Mouse (Mus musculus) midbrain, embryonic 11.5 days (tissue): ENCODE data around the gene Mrpl45. TPM values are rescaled to one million over a fixed set of nuclear protein-coding genes. Genes with fewer than 3 reads are reported as not detected.

Source experiments
- ATAC-seq: fragments of 200-750 bp; cut with Nextera tagmentation; 2 replicates; pipeline ENCODE4 v1.8.0; 2017; ENCODE audit warnings: moderate TSS enrichment, moderate library complexity; ENCODE audit not compliant: low FRiP score
- DNase-seq: peaks from one replicate; pipeline ENCODE4 v3.0.0; 2015; ENCODE audit warnings: low spot score; ENCODE audit errors: missing footprints
- H3K27ac ChIP-seq: fragments of 300-500 bp; sonication (generic); 2 replicates; pipeline ENCODE4 v1.5.1; 2014; ENCODE audit warnings: low read depth, low read length
- H3K27me3 ChIP-seq: fragments of 300-500 bp; sonication (generic); 2 replicates; pipeline ENCODE4 v1.6.1; 2014; ENCODE audit warnings: mild to moderate bottlenecking, low read length, moderate library complexity, mixed read lengths; ENCODE audit not compliant: control insufficient read depth, insufficient read depth
- H3K36me3 ChIP-seq: fragments of 300-500 bp; sonication (generic); 2 replicates; pipeline ENCODE4 v1.6.1; 2014; ENCODE audit warnings: mild to moderate bottlenecking, low read length, moderate library complexity, mixed read lengths; ENCODE audit not compliant: control insufficient read depth, insufficient read depth
- H3K4me1 ChIP-seq: fragments of 300-500 bp; sonication (generic); 2 replicates; pipeline ENCODE4 v1.6.1; 2014; ENCODE audit warnings: low read length; ENCODE audit not compliant: control insufficient read depth, insufficient read depth
- H3K4me2 ChIP-seq: fragments of 300-500 bp; sonication (generic); 2 replicates; pipeline ENCODE4 v1.6.1; 2014; ENCODE audit warnings: mild to moderate bottlenecking, moderate library complexity
- H3K4me3 ChIP-seq: fragments of 300-500 bp; sonication (generic); 2 replicates; pipeline ENCODE4 v1.5.1; 2014; ENCODE audit warnings: low read depth, low read length
- H3K9ac ChIP-seq: fragments of 300-500 bp; sonication (generic); 2 replicates; pipeline ENCODE4 v1.6.1; 2014; ENCODE audit warnings: low read length
- H3K9me3 ChIP-seq: fragments of 300-500 bp; sonication (generic); 2 replicates; pipeline ENCODE4 v1.6.1; 2016; ENCODE audit warnings: low read length; ENCODE audit not compliant: control insufficient read depth
- WGBS: fragments of 180-500 bp; shearing (Covaris S2); extraction: QIAGEN DNeasy Blood & Tissue Kit; methylation state at CpG from one replicate; pipeline ENCODE4 v1.1.7; 2014; 5-methylcytosine and 5-hydroxymethylcytosine counted together
- polyA plus RNA-seq: library from polyadenylated mRNA; unstranded; fragments of >200 nt; fragmentation: Nextera tagmentation; extraction: Ambion mirVana; gene quantifications from 2 replicates; pipeline ENCODE4 v1.2.1, GENCODE M21; 2014

Mrpl45 gene
- polyA plus RNA-seq, 1 experiment from 2014 or later = 58.9 TPM

DNA sequence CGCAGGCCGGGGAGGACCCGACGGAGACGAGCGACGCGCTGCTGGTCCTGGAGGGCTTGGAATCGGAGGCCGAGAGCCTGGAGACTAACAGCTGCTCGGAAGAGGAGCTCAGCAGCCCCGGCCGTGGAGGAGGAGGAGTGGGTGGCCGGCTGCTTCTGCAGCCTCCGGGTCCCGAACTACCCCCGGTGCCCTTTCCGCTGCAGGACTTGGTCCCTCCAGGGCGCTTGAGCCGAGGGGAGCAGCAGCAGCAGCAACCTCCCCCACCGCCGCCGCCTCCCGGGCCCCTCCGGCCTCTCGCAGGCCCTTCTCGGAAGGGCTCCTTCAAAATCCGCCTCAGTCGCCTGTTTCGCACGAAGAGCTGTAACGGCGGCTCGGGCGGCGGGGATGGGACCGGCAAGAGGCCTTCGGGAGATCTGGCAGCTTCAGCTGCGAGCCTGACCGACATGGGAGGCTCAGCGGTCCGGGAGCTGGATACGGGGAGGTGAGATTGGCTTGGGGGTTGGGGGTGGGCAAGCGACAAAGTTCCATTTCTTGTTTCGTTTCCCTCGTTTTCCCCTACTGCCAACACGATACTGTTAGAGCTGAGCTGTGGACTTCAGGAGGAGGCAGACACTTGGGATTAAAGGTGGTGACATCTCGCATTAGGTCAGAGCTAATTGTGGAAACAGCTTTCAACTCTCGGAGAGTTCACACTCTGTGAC lies 47.6 kb downstream of the Mrpl45 start:
- H3K4me3 ChIP-seq = peak overlapping the region; percentile 97
- H3K4me1 ChIP-seq = peaks cover 18% of the 10 kb centered on the region
- H3K27me3 ChIP-seq = no peaks in the 10 kb centered on the region
- WGBS = under 1% methylated on average over 49 of the region's 49 CpGs
- no peaks in the 10 kb centered on the region for H3K9me3 ChIP-seq
- H3K9ac ChIP-seq = peak overlapping the region; percentile 98
- H3K36me3 ChIP-seq = no peaks in the 10 kb centered on the region
- H3K4me2 ChIP-seq = peak overlapping the region; percentile 94
- DNase-seq (peak; percentile 96), ATAC-seq (peak; percentile 13)
- H3K27ac ChIP-seq = peak overlapping the region; percentile 64

DNA sequence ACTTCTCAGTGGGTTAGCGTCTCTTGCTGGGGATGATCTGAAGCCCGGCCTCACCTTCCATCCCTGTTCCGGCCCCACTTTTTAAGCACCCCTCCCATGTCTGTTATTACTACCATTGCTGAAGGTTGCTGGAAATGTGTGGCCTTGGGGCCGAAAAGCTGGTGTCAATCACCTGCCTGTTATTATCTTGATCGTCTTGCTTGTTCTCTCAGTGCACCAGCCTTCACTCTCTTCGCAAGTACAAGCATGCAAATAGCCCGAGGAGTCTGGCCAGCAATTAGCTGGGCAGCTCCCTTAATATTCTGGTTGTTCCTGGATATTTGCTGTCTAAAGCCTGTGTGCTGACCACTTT lies 48.1 kb downstream of the Mrpl45 start:
- Histone ChIP-seq H3K27me3 (no peaks in the 10 kb centered on the region), H3K4me1 (peaks cover 18% of the 10 kb centered on the region), H3K4me2 (peak overlapping the region; percentile 94), H3K4me3 (peak overlapping the region; percentile 97), H3K36me3 (no peaks in the 10 kb centered on the region), H3K27ac (no peak overlapping the region), H3K9ac (peak overlapping the region; percentile 98), H3K9me3 (no peaks in the 10 kb centered on the region)
- DNase-seq = no peak
- WGBS = 2% methylated on average over 7 of the region's 7 CpGs
- no peak for ATAC-seq

DNA sequence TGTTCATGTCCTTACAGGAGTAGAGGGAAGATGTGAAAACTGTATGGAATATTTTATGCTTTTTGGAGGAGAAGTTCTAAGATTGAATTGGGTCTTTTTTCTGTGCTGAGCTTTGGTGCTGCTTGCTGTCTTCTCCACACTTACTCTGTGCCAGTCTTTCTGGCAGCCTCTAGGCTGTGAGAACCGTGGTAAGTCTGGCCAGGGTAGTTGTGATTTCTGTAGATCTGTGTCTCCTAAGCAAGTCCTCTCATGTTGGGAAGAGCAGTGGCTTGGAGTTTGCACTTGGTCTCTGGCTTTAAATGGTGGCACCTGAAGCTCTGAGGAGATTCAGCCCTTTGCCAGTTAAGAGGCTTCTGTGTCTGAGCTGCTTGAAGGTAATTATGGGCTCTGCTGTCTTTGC lies 50.0 kb downstream of the Mrpl45 start:
- Histone ChIP-seq H3K4me3 (no peak overlapping the region), H3K9ac (no peak overlapping the region), H3K4me1 (peaks cover 18% of the 10 kb centered on the region), H3K4me2 (peak overlapping the region; percentile 94; the same call in 1 of the 2 replicates), H3K27ac (no peak overlapping the region), H3K27me3 (no peaks in the 10 kb centered on the region), H3K9me3 (no peaks in the 10 kb centered on the region), H3K36me3 (no peaks in the 10 kb centered on the region)
- no peak for ATAC-seq
- no peak for DNase-seq
- WGBS = 62% methylated on average over 1 of the region's 1 CpGs

DNA sequence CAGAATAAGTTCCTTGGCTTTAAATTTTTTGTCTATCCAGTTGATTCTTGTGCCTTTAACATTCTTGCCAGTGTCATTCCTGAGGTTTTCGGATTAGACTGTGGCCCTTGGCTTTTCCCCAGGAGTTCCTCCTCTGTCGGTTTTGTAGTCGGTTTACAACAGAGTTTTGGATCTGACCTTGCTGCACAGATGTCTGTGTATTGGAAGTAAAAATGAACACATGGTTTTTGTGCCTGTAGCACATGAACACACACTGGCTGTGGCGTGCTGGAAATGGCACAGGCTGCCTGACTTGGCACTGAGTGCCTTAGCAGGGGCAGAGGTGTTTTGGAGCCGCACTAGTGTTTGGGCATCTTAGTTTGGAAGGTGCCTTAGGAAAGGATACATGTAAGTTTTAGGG lies 53.0 kb downstream of the Mrpl45 start:
- Histone ChIP-seq H3K4me2 (no peak overlapping the region), H3K9ac (no peak overlapping the region), H3K4me3 (no peak overlapping the region), H3K36me3 (no peaks in the 10 kb centered on the region), H3K4me1 (peaks cover 18% of the 10 kb centered on the region), H3K27ac (no peak overlapping the region), H3K9me3 (no peaks in the 10 kb centered on the region), H3K27me3 (no peaks in the 10 kb centered on the region)
- DNase-seq = no peak
- 93% methylated on average over 5 of the region's 5 CpGs for WGBS
- ATAC-seq = no peak

- Histone ChIP-seq H3K4me2 (no peak overlapping the region), H3K36me3 (peaks cover 4% of the 10 kb centered on the region; the same call in 1 of the 2 replicates), H3K9me3 (no peaks in the 10 kb centered on the region), H3K4me3 (no peak overlapping the region), H3K27ac (no peak overlapping the region), H3K27me3 (no peaks in the 10 kb centered on the region), H3K9ac (no peak overlapping the region), H3K4me1 (peaks cover 1% of the 10 kb centered on the region)
- DNase-seq (no peak), ATAC-seq (no peak)
- WGBS = 84% methylated on average over 7 of the region's 7 CpGs
Measured at GRCm38 (mm10) chr11:97370329-97371091, 55.0 kb downstream of the Mrpl45 start.

DNA sequence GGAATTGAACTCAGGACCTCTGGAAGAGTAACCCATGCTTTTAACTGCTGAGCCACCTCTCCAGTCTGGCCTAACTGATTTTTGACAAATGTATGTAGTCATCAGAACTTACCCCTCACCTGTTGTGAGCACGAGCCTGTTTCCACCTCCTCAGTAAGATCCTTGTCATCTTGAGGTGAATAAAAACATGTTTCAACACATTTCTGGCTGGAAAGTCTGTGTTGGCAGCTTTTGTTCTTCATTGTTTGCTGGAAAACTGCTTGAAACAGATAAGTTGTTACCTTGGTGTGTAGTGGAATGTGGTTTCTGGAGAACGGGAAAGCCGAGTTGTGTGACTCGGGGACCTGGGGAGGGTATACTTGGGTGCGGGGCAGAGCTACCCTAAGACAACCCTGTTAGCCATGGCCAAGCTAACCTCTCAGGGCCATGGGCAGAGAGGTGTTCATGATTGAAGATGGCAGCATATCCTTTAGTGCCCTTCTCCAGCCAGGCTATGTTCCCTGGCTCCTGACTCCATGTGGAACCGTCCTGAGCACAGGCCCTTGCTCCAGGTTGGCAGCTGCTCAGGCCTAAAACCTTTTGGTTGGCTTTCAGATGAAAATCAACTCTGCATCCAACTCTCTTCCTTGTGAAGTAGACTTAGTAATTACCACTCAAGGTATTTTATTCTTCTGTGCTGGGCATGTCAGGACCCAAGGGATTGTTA lies 56.8 kb downstream of the Mrpl45 start:
- H3K27ac ChIP-seq = no peak overlapping the region
- H3K9ac ChIP-seq = no peak overlapping the region
- H3K27me3 ChIP-seq = no peaks in the 10 kb centered on the region
- no peak overlapping the region for H3K4me2 ChIP-seq
- no peaks in the 10 kb centered on the region for H3K9me3 ChIP-seq
- no peak for ATAC-seq
- 91% methylated on average over 6 of the region's 6 CpGs for WGBS
- no peaks in the 10 kb centered on the region for H3K4me1 ChIP-seq
- H3K4me3 ChIP-seq = no peak overlapping the region
- DNase-seq = no peak
- H3K36me3 ChIP-seq = peaks cover 6% of the 10 kb centered on the region; the same call in 1 of the 2 replicates

GRCm38 (mm10) chr11:97373402-97373801 lies 57.9 kb downstream of the Mrpl45 start:
- Histone ChIP-seq H3K27me3 (no peaks in the 10 kb centered on the region), H3K9ac (no peak overlapping the region), H3K36me3 (peaks cover 6% of the 10 kb centered on the region; the same call in 1 of the 2 replicates), H3K4me2 (no peak overlapping the region), H3K4me3 (no peak overlapping the region), H3K4me1 (no peaks in the 10 kb centered on the region), H3K9me3 (no peaks in the 10 kb centered on the region), H3K27ac (no peak overlapping the region)
- DNase-seq (no peak), ATAC-seq (no peak)
- 92% methylated on average over 2 of the region's 2 CpGs for WGBS
